Mouse (Mus musculus): ENCODE data around the gene Gch1.

- TF ChIP-seq CTCF (IDR thresholded peaks at IDR 0.05; ENCODE audit: control insufficient read depth, insufficient read depth, insufficient replicate concordance, low read depth, low read length) = no peak
- TF ChIP-seq POLR2A (IDR thresholded peaks at IDR 0.05; ENCODE audit: control insufficient read depth, low read depth, low read length) = no peak
Measured at GRCm38 (mm10) chr14:47117522-47117921, 71.7 kb downstream of the Gch1 start.
